Mouse (Mus musculus): Measurements from ENCODE around the gene Rragd. TPM values are rescaled to one million over a fixed set of nuclear protein-coding genes. Genes with fewer than 3 reads are reported as not detected.
A peak's percentile ranks its signal among the peaks of the same experiment; 100 is the strongest.

The Rragd gene
- total RNA-seq, 2 experiments from 2014 or later, result 7.4 to 11.0 TPM

DNA sequence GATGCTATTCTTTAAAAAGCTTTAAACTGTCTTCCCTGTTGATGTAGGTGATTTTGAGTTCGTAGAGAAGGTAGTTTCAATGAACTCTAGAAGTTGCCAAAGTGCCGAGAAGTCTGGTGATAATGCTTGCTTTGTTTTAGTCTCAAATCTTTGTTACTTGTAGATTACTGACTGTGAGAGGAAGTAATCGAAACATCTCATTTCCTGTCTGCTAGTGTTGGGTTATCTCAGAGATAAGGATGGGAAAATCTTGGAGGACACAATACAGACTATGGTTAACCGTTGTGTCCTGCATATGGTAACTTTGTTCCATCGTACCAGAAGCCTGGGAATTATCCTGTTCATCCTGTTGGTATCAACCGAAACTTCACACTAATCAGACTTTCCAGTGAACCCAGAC lies 50.7 kb downstream of the Rragd start:
- DNase-seq, result no peak

DNA sequence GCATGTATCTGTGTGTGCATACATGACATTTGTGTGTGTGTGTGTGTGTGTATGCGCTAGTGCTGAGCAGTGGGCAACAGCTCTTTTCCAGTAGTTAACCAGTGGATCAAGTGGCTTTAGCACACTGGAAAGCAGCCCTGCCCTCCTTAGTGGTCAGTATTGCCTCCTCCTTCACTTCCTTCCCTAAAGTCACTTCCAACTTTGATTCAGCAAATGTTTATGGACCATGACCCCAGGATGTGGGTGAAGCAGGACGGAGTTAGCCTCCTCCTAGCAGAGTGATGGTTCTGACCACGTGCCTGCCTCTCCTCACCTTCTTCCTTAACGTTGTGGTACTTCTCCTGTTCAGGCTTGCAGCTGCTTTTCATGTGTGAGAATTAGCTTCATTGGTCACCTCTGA lies 57.0 kb downstream of the Rragd start:
- no peak for DNase-seq

- DNase-seq, result no peak
Measured at GRCm38 (mm10) chr4:33049601-33050000, 66.8 kb downstream of the Rragd start.

DNA sequence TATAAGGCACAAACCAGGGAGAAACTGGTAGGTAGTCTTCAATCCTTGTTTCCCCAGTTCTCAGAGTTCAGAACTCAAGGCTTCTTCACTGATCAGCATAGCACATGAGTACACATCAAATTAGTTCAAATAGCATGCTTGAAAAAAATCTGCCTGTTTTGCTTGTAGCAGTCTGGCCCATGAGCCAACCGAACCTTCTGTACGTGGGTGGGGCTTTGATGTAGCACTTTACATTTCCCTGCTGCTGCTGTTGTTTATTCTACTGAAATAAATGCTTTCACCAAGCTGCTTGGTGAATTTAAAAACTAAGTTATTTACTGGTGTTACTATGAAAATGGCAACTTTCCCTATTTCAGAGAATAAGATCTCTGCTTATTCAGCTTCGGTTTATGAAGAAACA lies 69.2 kb downstream of the Rragd start:
- DNase-seq, result no peak

GRCm38 (mm10) chr4:33052650-33053049 lies 69.8 kb downstream of the Rragd start:
- DNase-seq, result no peak

- DNase-seq, result no peak
Measured at GRCm38 (mm10) chr4:33054426-33054825, 71.6 kb downstream of the Rragd start.

DNA sequence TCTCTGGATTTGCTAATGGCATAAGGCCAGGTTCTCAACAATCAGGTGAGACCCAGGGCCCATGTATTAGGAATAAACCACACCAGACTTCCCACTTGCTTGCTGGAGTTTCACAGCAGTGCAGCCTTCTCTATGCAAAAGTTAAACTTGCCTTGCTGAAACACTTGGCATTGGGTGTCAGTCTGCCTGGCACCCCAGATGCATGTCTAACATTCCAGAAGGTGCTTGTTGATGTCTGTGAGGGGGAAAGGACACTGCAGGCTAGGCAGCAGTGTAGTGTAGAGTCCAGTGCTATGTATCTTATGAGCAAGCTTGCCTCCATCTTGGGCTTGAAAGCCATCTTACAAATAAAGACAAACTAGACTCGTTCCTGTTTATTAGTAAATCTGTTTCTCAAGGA lies 73.5 kb downstream of the Rragd start:
- no peak for DNase-seq

DNA sequence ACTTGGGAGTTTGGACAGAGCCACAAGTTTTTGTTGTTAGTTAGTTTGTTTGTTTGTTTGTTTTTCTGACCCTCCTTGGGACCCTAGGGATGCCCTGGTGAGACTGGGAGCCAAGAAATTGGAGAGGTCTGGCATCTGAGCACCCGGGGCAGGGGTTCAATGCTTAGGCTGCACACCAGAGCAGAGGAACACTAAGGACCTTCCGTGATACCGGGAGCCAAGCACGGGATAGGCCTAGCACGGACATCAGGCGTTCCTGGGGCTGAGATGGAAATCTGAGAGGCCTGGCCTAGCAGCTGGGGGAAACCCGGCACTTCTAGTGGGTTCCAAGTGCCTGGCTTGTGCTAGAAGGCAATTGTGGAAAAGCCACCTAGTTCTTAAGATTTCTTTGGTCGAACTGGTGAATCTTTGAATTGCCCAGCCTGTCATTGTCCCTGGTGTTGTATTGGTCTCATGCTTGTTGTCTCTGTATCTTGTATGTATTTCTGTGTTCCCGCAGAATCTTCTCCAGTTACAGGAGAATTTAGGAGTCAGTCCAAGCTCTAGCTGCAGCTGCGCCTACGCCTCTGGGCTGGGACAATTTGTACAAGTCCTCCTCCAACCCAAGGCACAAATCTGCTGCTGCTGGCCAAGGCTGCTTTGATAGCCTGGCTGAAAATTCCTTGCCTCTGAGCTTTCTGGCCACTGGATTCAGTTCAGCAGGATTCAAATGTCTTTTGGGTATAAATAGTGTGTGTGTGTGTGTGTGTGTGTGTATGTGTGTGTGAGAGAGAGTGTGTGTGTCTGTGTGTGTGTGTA lies 75.3 kb downstream of the Rragd start:
- peak; percentile 34 for DNase-seq

DNA sequence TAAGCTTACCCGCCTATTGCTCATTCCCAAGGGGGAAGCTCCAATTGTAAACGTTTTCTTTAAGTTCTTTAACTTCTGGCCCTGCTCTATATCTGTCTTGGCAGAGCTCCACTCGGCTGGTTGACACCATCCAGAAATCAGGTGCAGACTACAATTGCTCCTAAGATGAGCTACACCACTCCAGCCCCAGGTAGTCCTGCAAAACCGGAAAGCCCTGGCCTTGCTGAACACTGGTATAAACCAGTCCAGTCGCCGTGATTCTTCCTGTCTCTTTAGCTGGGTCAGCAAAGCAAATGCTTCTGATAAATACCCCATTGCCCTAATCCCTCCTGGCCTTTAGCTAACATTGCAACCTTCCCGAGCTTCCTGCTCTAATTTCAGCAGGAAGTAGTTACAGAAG lies 78.3 kb downstream of the Rragd start:
- no peak for DNase-seq

- no peak for DNase-seq
Measured at GRCm38 (mm10) chr4:33062981-33063380, 80.1 kb downstream of the Rragd start, which contains the start of gene Gabrr2. Gabrr2 (plus strand) TSS chr4:33062999.

DNA sequence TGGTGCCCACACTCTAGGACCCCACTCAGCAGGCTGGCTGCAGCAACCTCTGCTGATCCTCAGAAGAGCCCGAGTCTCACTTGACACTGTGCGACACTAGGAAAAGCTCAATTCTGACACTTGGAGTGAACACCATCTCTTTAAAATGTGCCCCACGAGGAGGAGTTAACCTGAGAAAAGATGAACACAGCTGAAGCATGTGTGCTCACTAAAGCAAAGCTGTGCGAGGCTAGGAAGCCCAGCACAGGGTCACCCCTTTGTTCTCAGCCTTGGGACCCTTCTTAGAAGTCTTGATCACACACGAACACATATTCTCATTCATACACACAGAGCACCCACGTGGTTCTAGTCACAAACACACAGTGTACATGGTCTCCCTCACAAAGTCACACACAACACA lies 82.1 kb downstream of the Rragd start:
- no peak for DNase-seq

DNA sequence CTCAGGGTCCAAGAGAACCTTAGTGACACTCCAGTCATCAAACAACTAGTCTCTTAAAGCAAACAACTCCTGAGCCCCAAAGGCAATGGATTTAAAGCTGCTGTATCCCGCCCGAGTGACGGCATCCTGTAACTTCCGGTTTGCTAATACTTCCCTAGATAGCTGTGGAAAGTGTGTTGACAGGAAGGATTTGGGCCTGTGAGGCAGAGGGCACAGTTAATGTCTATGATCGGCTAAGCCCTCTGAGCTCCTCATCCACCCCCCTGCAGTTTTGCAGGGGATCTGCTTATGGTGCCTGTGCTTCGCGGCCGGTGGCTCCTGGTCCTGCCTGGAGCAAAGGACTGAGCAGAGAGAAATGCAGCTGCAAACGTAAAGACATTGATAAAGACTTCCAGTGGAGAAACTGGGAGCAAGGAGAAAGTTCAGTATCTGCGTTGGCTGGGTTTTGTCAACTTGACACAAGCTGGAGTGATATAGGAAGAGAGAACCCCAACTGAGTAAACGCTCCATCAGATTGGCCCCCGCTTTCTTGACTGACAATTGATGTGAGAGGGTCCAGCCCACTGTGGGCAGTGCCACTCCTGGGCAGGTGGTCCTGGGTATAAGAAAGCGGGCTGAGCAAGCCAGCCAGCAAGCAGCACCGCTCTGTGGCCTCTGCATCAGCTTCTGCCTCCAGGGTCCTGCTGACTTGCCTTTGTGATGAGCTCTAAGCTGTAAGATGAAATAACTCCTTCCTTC lies 83.6 kb downstream of the Rragd start:
- DNase-seq, result no peak

GRCm38 (mm10) chr4:33067331-33067730 lies 84.5 kb downstream of the Rragd start:
- DNase-seq, result no peak

GRCm38 (mm10) chr4:33067826-33068225 lies 85.0 kb downstream of the Rragd start:
- no peak for DNase-seq

DNA sequence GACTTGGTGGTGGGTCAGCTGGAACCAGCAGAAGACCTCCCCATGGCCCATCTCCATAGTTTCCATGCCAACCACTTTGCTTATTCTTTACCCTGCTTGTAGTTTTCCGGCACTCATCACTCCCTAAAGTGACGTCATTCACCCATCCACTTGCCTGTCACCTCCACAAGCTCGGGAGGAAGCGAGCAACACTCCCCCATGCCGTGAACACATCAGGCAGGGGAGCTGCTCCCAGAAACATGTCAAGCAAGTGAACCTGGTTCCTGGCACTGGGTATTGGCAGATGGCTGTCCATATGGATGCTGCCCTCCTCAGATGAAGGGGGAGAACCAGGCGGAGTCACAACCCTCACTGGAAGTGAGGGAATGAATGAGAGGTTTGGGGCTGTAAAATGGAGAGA lies 86.1 kb downstream of the Rragd start:
- DNase-seq, result no peak

DNA sequence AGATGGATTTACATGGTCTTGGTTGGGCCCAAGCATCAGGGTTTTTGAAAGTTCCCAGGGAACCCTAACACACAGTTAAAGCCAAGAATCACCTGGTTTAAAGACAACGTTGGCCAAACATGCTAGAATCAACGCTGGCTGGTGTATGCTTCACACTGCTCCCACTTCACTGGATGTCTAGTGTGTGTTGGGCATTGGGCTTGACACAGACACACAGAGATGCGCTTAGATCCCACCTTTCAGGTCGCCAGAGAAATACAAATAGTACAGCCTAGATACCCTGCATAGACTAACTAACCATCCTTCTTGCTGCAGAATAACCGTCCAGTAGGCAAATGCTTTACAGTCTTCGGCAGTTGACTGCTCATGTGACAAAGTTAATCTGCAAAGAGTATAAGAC lies 87.5 kb downstream of the Rragd start:
- no peak for DNase-seq

DNA sequence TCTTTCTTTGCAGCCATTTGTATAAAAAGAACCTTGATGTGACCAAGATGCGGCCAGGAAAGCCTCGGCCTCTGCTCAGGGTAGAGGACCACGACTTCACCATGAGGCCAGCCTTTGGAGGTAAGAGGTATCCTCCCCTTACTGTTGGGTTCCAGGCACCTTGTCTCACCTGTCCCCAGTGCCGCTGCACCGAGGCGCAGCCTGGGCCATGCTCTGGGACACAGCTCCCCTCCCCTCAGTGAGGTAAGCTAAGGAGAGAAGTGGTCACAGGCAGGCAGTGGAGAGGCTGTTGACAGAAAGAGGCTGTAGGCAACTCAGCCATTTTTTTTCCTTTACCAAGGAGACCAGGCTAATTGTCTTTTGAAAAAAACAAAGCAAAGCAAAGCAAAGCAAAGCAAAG lies 88.5 kb downstream of the Rragd start:
- DNase-seq, result no peak

Other genes starting within 250 kb of the Rragd start
- gene Lyrm2, start 182.8 kb upstream of the Rragd start, total RNA-seq (2021), result 10 to 100 TPM; 47.8 to 52.8 TPM
- 1 to 10 TPM; 4.8 to 5.4 TPM for gene Ankrd6, start 32.2 kb upstream of the Rragd start, total RNA-seq (2021)
- gene Ube2j1, start 48.4 kb downstream of the Rragd start, total RNA-seq (2021), result 10 to 100 TPM; 64.9 to 77.5 TPM
- gene Gabrr2, start 80.0 kb downstream of the Rragd start, total RNA-seq (2021), result under 1 TPM; 0.39 to 0.45 TPM
- gene Gabrr1, start 149.5 kb downstream of the Rragd start, total RNA-seq (2021), result under 1 TPM in 1 of 2 experiments, not detected in 1; 0.15 TPM
- gene Pm20d2, start 206.7 kb downstream of the Rragd start, total RNA-seq (2021), result 10 to 100 TPM; 31.3 to 46.6 TPM
- gene Srsf12, start 226.0 kb downstream of the Rragd start, total RNA-seq (2021), result 1 to 10 TPM; 1.7 to 2.2 TPM